Mouse (Mus musculus) bone marrow macrophage, adult 2 months (primary cell): ENCODE results near the gene Esr2.
"Not testable (repeated sequence)": the region's sequence is repeated elsewhere in the genome, so short reads cannot be mapped to it uniquely, and the experiment has no call there.

Source experiments
- CTCF ChIP-seq: IDR thresholded peaks from 2 replicates; pipeline ENCODE4 v1.5.1; 2012; ENCODE audit warnings: low read depth, mild to moderate bottlenecking, low read length, moderate library complexity
- POLR2A ChIP-seq: IDR thresholded peaks from 2 replicates; pipeline ENCODE4 v1.6.1; 2012; ENCODE audit warnings: mild to moderate bottlenecking, low read depth, low read length, borderline replicate concordance

DNA sequence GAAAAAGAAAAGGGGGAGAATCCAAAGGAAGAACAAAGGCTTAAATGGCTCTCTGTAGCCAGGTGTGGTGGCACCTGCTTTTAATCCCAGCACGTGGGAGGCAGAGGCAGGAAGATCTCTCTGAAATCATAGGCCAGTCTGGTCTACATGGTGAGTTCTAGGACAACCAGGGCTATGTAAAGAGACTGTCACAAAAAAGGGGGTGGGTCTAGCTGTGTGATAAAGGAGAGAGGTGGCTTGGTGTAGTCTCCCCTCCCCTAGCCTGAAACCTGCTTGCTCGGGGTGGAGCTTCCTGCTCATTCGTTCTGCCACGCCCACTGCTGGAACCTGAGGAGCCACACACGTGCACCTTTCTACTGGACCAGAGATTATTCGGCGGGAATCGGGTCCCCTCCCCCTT is 45.0 kb upstream of the Esr2 start:
- not testable (repeated sequence) for TF ChIP-seq CTCF, POLR2A
